Mouse (Mus musculus) intestine, postnatal 0 days (tissue): ENCODE data around the gene Itpr1. TPM values are rescaled to one million over a fixed set of nuclear protein-coding genes. Genes with fewer than 3 reads are reported as not detected.
A peak's percentile ranks its signal among the peaks of the same experiment; 100 is the strongest.

Experiments
- ATAC-seq: fragments of 200-750 bp; cut with Nextera tagmentation; 2 replicates; pipeline ENCODE4 v1.8.0; 2017; ENCODE audit warnings: mild to moderate bottlenecking, moderate TSS enrichment, moderate library complexity
- H3K27ac ChIP-seq: fragments of 300-500 bp; sonication (generic); 2 replicates; pipeline ENCODE4 v1.5.1; 2014; ENCODE audit warnings: mild to moderate bottlenecking, low read depth, low read length, moderate library complexity
- H3K27me3 ChIP-seq: fragments of 300-500 bp; sonication (generic); replicated peaks from 2 replicates; pipeline ENCODE4 v1.6.1; 2014; ENCODE audit warnings: low read length, mixed read lengths; ENCODE audit not compliant: control insufficient read depth, insufficient read depth
- H3K36me3 ChIP-seq: fragments of 300-500 bp; sonication (generic); 2 replicates; pipeline ENCODE4 v1.6.1; 2014; ENCODE audit warnings: mild to moderate bottlenecking, moderate library complexity; ENCODE audit not compliant: control insufficient read depth, insufficient read depth
- H3K4me1 ChIP-seq: fragments of 300-500 bp; sonication (generic); replicated peaks from 2 replicates; pipeline ENCODE4 v1.6.1; 2014; ENCODE audit warnings: antibody characterized with exemption, low read length, mixed read lengths; ENCODE audit not compliant: control insufficient read depth, insufficient read depth
- H3K4me2 ChIP-seq: fragments of 300-500 bp; sonication (generic); replicated peaks from 2 replicates; pipeline ENCODE4 v1.6.1; 2014; ENCODE audit warnings: low read depth, mild to moderate bottlenecking, moderate library complexity
- H3K4me3 ChIP-seq: fragments of 300-500 bp; sonication (generic); 2 replicates; pipeline ENCODE4 v1.5.1; 2014; ENCODE audit warnings: low read depth, low read length
- H3K9ac ChIP-seq: fragments of 300-500 bp; sonication (generic); 2 replicates; pipeline ENCODE4 v1.6.1; 2014; ENCODE audit warnings: mild to moderate bottlenecking, low read depth, low read length
- H3K9me3 ChIP-seq: fragments of 300-500 bp; sonication (generic); 2 replicates; pipeline ENCODE4 v1.6.1; 2016; ENCODE audit warnings: mixed run types; ENCODE audit not compliant: control insufficient read depth
- CTCF ChIP-seq: sonication (generic); IDR thresholded peaks from 2 replicates; pipeline ENCODE4 v1.5.1; 2016; ENCODE audit warnings: low read depth, mild to moderate bottlenecking, control low read depth, antibody characterized with exemption, moderate library complexity
- WGBS: fragments of 180-500 bp; shearing (Covaris S2); extraction: QIAGEN DNeasy Blood & Tissue Kit; methylation state at CpG from one replicate; pipeline ENCODE4 v1.1.7; 2014; 5-methylcytosine and 5-hydroxymethylcytosine counted together
- polyA plus RNA-seq: library from polyadenylated mRNA; unstranded; fragments of >200 nt; fragmentation: Nextera tagmentation; extraction: Ambion mirVana; gene quantifications from 2 replicates; pipeline ENCODE4 v1.2.1, GENCODE M21; 2015

The Itpr1 gene
- polyA plus RNA-seq, 1 experiment from 2014 or later, result 6.4 TPM

- no peak overlapping the region; the same call in 1 of the 2 replicates for H3K4me2 ChIP-seq
- WGBS, result 22% methylated on average over 2 of the region's 2 CpGs
- peak overlapping the region; percentile 84; the same call in 1 of the 2 replicates for H3K27ac ChIP-seq
- H3K4me1 ChIP-seq, result peaks cover 26% of the 10 kb centered on the region
- no peaks in the 10 kb centered on the region; the same call in 1 of the 2 replicates for H3K36me3 ChIP-seq
- TF ChIP-seq CTCF, result no peak
- peak overlapping the region; percentile 34; the same call in 1 of the 2 replicates for H3K9ac ChIP-seq
- no peaks in the 10 kb centered on the region for H3K9me3 ChIP-seq
- ATAC-seq, result 0 out of 2 replicates have a peak, but pooled peaks have one; percentile 13
- no peaks in the 10 kb centered on the region for H3K27me3 ChIP-seq
- H3K4me3 ChIP-seq, result no peak overlapping the region
These were observed 245.3 kb downstream of the Itpr1 start for GRCm38 (mm10) chr6:108458182-108458571.

- ATAC-seq, result no peak
- WGBS, result 84% methylated on average over 11 of the region's 11 CpGs
- no peaks in the 10 kb centered on the region; the same call in 1 of the 2 replicates for H3K36me3 ChIP-seq
- H3K4me2 ChIP-seq, result no peak overlapping the region
- H3K9ac ChIP-seq, result no peak overlapping the region
- peaks cover 26% of the 10 kb centered on the region for H3K4me1 ChIP-seq
- H3K27me3 ChIP-seq, result no peaks in the 10 kb centered on the region
- no peak for TF ChIP-seq CTCF
- H3K27ac ChIP-seq, result peak overlapping the region; percentile 84; the same call in 1 of the 2 replicates
- no peak overlapping the region for H3K4me3 ChIP-seq
- H3K9me3 ChIP-seq, result no peaks in the 10 kb centered on the region
These were observed 245.9 kb downstream of the Itpr1 start for GRCm38 (mm10) chr6:108458826-108459225.

- H3K4me1 ChIP-seq, result no peaks in the 10 kb centered on the region
- WGBS, result 67% methylated on average over 8 of the region's 8 CpGs
- H3K36me3 ChIP-seq, result no peaks in the 10 kb centered on the region; the same call in 1 of the 2 replicates
- no peaks in the 10 kb centered on the region for H3K9me3 ChIP-seq
- H3K27me3 ChIP-seq, result no peaks in the 10 kb centered on the region
- no peak for ATAC-seq
- no peak overlapping the region for H3K27ac ChIP-seq
- H3K9ac ChIP-seq, result no peak overlapping the region
- H3K4me2 ChIP-seq, result no peak overlapping the region
- no peak overlapping the region for H3K4me3 ChIP-seq
- no peak for TF ChIP-seq CTCF
These were observed 251.5 kb downstream of the Itpr1 start for GRCm38 (mm10) chr6:108464308-108464979.

GRCm38 (mm10) chr6:108465159-108465558 lies 252.3 kb downstream of the Itpr1 start:
- Histone ChIP-seq H3K9me3 (no peaks in the 10 kb centered on the region), H3K27me3 (no peaks in the 10 kb centered on the region), H3K4me1 (no peaks in the 10 kb centered on the region), H3K27ac (no peak overlapping the region), H3K9ac (no peak overlapping the region), H3K36me3 (no peaks in the 10 kb centered on the region; the same call in 1 of the 2 replicates), H3K4me3 (no peak overlapping the region), H3K4me2 (no peak overlapping the region)
- ATAC-seq, result no peak
- no peak for TF ChIP-seq CTCF
- WGBS, result 96% methylated on average over 5 of the region's 5 CpGs

- Histone ChIP-seq H3K4me2 (no peak overlapping the region), H3K36me3 (no peaks in the 10 kb centered on the region), H3K9me3 (no peaks in the 10 kb centered on the region), H3K27me3 (no peaks in the 10 kb centered on the region), H3K4me1 (no peaks in the 10 kb centered on the region), H3K4me3 (no peak overlapping the region), H3K27ac (no peak overlapping the region), H3K9ac (no peak overlapping the region)
- no peak for TF ChIP-seq CTCF
- WGBS, result 73% methylated on average over 8 of the region's 8 CpGs
- no peak for ATAC-seq
These were observed 253.2 kb downstream of the Itpr1 start for GRCm38 (mm10) chr6:108466061-108466531.

- Histone ChIP-seq H3K36me3 (no peaks in the 10 kb centered on the region), H3K4me1 (no peaks in the 10 kb centered on the region), H3K9me3 (no peaks in the 10 kb centered on the region), H3K27me3 (no peaks in the 10 kb centered on the region), H3K27ac (no peak overlapping the region), H3K4me3 (no peak overlapping the region), H3K9ac (no peak overlapping the region), H3K4me2 (no peak overlapping the region)
- no peak for TF ChIP-seq CTCF
- no peak for ATAC-seq
- 72% methylated on average over 6 of the region's 6 CpGs for WGBS
These were observed 254.7 kb downstream of the Itpr1 start for GRCm38 (mm10) chr6:108467597-108467996.
